ENCODE assay signal across 8 mouse cellular contexts in the genomic region with DNA sequence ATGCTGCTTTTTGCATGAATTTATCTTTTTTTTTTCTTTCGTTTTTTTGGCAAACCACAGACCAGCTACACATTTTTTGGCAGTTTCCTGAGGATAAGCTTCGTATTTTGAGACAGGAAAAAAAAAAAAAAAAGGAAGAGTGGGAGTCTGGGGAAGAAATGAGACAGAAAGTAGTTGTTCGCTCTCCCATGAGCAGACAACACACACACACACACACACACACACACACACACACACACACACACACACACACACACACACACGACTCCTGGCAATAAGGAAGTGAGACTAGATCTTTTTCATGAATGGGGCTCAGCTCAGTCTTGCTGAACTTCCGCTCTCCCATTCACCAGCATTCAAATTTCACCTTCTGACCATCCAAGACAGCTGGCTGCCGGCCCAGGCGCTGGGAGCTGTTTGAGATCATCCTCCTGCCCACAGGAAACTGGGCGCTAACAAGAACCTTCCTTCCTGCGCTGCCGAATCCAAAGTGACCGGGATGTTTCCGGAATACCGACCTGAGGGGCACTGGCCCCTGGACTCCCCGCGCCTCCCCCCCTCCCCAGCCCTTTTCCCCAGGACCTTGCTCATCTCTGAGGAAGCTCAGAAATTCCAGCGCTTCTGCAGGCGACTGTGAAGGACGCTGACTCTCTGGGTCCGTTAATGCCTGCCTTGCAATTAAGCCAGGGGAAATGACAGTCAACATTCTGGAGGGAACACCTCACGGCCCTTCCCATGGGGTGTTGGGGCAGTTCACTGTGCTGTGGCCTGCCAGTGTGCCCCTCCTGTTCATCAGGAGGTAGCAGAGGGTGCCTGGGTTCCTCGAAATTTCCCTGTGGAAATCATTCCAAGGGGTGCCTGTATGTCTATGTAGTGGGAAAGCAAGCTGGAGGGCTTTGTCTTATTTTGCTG.
DNase-seq lines count a peak whose midpoint lies in the region; ATAC-seq and TF ChIP-seq lines count a peak whose summit lies in the region.

No protein-coding gene starts in this region.

- peak; percentile 73 for ATAC-seq in frontal cortex, adult (ENCODE audit: low TSS enrichment)
- ATAC-seq in hematopoietic stem cell, adult 5-6 weeks (replicated peaks in 1 of 2; ENCODE audit: insufficient read depth in 1 of 2, low FRiP score in 2 of 2, low TSS enrichment in 1 of 2, low read depth in 1 of 2, poor library complexity in 2 of 2, severe bottlenecking in 2 of 2) = peak; percentile 47 to 54
- peak; percentile 66 for ATAC-seq in neural tube, embryonic 14.5 days (ENCODE audit: low read depth)

- DNase-seq in MEL-GATA-1-ER (ENCODE audit: extremely low read depth, low read depth) = peak; percentile 63
- DNase-seq in cerebellum, adult 2 months = peak; percentile 60 to 66
- DNase-seq in layer of hippocampus, adult 8-10 months (ENCODE audit: low spot score in 2 of 2) = peak; percentile 32 to 38
- peak; percentile 55 for DNase-seq in lung, adult 2 months
- DNase-seq in testis, postnatal 14 days (ENCODE audit: low spot score) = peak; percentile 61

- H3K4me3 ChIP-seq in cerebellum, adult 2 months (replicated peaks; ENCODE audit: insufficient read depth, low read depth, low read length) = peak overlapping the region; percentile 47
- H3K4me3 ChIP-seq in lung, adult 2 months (replicated peaks; ENCODE audit: extremely low read depth, low read depth, low read length) = peak overlapping the region; percentile 30
- H3K4me3 ChIP-seq in neural tube, embryonic 14.5 days (ENCODE audit: low read depth, low read length) = peak overlapping the region; percentile 25

- H3K9ac ChIP-seq in neural tube, embryonic 14.5 days (replicated peaks; ENCODE audit: low read depth, low read length) = peak overlapping the region; percentile 39

- TF ChIP-seq POLR2A in cerebellum, adult 2 months (IDR thresholded peaks at IDR 0.05; ENCODE audit: borderline replicate concordance, insufficient read depth, low read length) = no peak
- no peak for TF ChIP-seq POLR2A in lung, adult 2 months (IDR thresholded peaks at IDR 0.05; ENCODE audit: borderline replicate concordance, extremely low read depth, low read depth, low read length)

- no peaks in the 10 kb centered on the region for H3K4me1 ChIP-seq in cerebellum, adult 2 months (ENCODE audit: control insufficient read depth, insufficient read depth, low read length)
- no peaks in the 10 kb centered on the region for H3K4me1 ChIP-seq in lung, adult 2 months (ENCODE audit: control insufficient read depth, insufficient read depth, low read length)
- 0 out of 2 replicates have a peak, but pooled peaks cover 5% of the 10 kb centered on the region for H3K4me1 ChIP-seq in neural tube, embryonic 14.5 days (ENCODE audit: control insufficient read depth, insufficient read depth, low read length)

- peak overlapping the region; percentile 58 for H3K4me2 ChIP-seq in neural tube, embryonic 14.5 days (ENCODE audit: low read depth, low read length)

- no peaks in the 10 kb centered on the region for H3K36me3 ChIP-seq in neural tube, embryonic 14.5 days (ENCODE audit: control insufficient read depth, insufficient read depth, low read length)

- no peak overlapping the region for H3K27ac ChIP-seq in cerebellum, adult 2 months (ENCODE audit: insufficient read depth, low read length)
- 0 out of 2 replicates have a peak overlapping the region, but pooled peaks have one; percentile 23 for H3K27ac ChIP-seq in neural tube, embryonic 14.5 days (ENCODE audit: low read depth, low read length)

- H3K27me3 ChIP-seq in cerebellum, adult 2 months (ENCODE audit: control insufficient read depth, insufficient read depth, low read length) = no peaks in the 10 kb centered on the region
- H3K27me3 ChIP-seq in neural tube, embryonic 14.5 days (ENCODE audit: control insufficient read depth, insufficient read depth, low read length) = no peaks in the 10 kb centered on the region

- 4% methylated on average over 21 of the region's 21 CpGs for WGBS in cerebellum, adult 2 months
- WGBS in lung, adult 2 months = 3% methylated on average over 21 of the region's 21 CpGs
- WGBS in neural tube, embryonic 14.5 days = 10% methylated on average over 21 of the region's 21 CpGs

- no peaks in the 10 kb centered on the region for H3K9me3 ChIP-seq in neural tube, embryonic 14.5 days (ENCODE audit: control insufficient read depth, low read length)

- no peak for TF ChIP-seq CTCF in cerebellum, adult 2 months (IDR thresholded peaks at IDR 0.05; ENCODE audit: borderline replicate concordance, insufficient read depth, low read depth, low read length)
- TF ChIP-seq CTCF in lung, adult 2 months (IDR thresholded peaks at IDR 0.05; ENCODE audit: insufficient read depth, low read length) = no peak
